Mouse (Mus musculus) thymus, postnatal 25 days (tissue): ENCODE results near the gene Arhgef38.
A peak's percentile ranks its signal among the peaks of the same experiment; 100 is the strongest.

ENCODE experiments used
- DNase-seq: peaks from one replicate; pipeline ENCODE4 v3.0.0; 2022

Arhgef38 gene

DNA sequence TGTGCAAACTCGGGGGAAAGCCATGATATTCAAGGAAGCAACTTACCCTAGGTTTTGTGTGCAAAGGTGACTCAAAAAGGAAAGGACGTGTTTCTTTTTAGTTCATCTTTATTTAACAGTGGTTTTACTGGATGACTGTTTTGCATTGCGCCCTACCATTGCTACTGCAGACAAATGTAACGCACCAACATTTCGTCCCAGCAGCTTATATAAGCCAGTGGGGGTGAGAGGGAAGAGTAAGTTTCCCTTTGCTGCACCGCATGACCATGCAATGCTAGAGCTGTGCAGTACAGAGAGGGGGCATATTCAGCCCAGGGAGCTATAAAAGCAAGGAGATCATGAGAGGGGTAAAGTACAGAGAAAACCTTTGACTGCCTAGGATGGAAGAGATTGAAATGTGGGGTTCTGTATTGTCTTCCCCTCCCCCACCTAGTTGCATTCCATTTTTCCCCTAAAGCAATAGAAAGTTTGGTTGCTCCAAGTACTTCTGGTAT, 70.8 kb downstream of the Arhgef38 start:
- DNase-seq: no peak

DNA sequence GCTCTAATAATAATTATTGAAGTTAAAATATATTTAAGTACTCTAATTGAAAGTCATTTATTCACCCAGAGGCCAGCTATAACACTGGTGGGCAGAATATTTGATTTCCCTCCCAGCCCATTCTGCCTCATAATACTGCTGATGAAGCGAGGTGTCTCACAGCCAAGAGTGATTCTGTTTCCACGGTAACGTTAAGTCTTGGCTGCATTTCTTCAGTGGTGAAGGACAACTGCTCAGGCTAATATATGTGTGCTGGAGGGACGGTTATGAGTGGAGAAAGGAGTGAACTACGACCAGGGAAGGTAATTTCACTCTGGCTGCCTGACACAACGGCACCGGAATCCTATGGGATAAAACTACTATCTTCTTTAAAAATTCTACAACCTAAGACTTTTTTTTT, 71.6 kb downstream of the Arhgef38 start:
- DNase-seq: no peak

DNA sequence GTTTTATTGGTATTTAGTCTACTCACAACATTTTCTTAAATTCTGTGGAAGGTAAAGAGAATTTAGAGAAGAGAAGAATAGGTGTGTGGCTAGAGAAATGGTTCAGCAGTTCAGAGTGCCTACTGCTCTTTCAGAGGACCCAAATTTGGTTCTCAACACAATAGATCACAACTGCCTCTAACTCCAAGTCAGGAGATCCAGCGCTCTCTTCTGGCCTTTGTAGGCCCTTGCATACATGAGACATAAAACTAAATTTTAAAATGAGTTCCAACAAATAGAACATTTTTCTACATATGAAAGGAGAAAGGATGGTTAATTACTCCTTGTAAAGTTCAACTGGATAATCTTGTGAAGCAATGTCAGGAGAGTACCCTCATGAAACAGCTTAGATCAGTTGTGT, 73.3 kb downstream of the Arhgef38 start:
- no peak for DNase-seq

DNA sequence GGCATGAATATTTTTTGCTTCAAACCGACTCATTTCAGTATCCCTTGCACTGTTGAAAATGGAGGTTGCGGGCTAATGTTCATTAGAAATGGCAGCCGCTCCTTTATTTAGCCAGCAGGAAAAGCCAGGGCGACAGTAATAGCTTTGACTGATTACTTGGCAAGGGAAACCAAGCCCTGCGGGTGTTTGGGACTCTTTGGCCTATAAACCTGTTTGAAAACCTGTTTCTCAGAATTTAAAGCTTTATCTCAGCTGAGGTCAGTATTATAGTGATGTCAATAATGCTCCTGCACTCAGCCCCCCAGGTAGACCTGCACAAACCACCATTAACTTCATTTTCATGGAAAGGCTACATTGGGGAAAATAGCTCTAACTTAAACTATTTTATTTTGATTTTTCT, 76.5 kb downstream of the Arhgef38 start:
- DNase-seq: no peak

DNA sequence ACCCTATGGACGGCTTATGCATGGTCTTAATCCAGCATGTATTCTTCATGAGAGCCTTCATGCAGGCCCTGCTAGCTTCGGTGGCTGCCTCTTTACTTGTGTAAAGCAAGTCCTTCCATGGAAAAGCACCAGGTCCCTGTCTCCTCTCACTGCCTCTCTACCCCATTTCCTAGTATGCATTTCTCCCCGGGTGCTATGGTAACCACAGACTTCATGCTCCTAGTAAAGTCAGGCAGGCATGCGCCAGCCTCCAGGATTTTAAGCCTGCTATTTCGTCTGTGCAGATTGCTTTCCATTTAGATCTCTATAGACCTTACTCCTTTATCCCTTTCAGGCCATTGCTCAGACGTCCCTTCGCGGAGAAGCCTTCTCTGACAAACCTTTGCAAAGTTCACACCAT, 80.1 kb downstream of the Arhgef38 start:
- no peak for DNase-seq

DNA sequence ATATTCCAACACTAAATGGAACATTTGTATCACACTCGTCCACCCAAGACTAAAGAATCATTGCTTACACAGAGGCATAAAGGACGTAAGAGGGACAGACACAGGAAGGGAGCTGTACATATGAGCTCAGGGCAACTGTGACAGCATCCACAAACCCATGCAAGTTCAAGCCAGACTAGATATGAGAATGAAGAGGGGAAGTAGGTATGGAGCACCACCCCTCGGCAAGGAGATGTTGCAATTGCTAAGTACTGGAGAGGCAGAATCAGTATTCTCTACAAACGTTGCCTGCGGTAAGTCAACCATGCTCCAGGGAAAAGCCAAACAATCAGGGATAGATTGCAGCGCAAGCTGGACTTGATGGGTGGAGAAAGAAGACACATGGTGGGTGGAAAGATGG, 81.1 kb downstream of the Arhgef38 start:
- no peak for DNase-seq

DNA sequence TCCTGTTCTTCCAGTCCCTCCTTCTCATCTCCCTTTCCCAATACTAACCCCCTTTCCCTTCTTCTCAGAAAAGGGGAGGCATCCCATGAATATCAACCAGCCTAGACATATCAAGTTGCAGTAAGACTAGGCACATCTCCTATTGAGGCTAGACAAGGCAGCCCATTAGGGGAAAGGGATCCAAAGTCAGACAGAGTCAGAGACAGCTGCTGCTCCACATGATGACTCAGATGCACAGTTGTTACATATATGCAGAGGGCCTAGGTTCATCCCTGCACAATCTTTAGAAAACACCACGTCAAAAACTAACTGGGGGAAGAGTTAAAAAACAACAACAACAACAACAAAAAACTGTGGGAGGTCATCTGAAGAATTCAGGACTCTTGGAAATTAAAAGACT, 81.9 kb downstream of the Arhgef38 start:
- no peak for DNase-seq

DNA sequence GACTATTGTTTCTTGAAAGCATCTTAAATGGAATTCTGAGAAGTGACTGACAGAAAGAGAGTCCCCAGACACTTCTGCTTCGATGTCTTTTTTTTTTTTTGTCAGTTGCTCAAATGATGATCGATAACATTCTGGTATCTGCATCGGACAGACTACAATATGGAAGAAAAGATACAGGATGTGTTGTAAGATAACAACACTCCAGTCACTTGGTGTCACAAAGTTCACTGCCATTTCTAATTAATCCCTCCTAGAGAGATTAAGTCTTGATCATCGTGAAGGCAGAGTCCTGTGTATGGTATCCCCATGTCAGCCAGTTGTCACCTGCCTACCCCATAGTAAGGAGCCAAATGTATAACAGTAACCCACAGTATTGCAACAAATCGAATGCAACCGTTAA, 83.1 kb downstream of the Arhgef38 start:
- no peak for DNase-seq

DNA sequence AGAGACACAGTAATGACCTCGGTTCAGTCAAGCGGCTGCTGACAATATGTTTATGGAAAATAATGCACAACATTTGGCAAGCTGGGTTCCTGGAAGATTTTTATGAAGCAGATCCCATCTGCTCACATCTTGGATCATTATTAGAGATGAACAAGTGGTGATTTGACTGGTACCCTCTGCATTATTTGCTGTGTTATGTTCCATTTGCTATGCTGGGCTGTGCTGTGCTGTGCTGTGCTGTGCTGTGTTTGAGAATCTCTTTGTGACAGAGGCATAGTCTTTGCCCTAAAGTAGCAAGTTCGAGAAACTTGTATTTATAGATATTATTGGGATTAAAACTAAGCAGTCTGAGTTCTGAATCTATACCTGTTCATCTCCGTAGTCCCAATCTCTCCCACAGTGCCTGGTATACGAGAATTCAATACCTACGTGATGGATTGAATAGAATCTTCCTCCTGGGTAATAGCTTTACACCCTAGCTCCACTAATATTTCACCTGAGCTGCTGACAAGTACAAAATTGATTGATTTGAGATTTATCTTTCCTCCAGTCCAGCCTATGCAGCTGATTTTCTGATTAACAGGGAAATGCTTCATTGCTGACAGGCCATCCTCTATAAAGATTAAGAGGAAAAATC, 90.1 kb downstream of the Arhgef38 start:
- DNase-seq: no peak

DNA sequence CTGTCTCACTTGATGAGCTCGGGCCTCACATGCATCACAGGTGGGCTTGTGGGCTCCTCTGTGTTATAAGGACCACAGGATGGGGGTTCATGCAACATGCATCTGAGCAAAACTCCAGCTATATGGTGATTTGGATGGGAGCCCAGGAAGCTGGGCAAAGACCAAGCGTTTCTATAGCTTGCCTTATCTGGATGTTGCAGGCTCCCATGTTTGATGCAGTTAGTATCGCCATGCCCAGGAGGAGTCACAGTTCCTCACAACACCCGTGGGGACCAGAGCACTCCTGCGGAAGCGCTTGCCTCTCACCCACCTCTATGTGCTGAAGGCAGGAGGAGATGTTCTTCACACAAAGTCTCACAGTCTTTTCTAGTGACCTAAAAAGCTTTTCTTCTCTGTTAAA, 92.9 kb downstream of the Arhgef38 start:
- no peak for DNase-seq

DNA sequence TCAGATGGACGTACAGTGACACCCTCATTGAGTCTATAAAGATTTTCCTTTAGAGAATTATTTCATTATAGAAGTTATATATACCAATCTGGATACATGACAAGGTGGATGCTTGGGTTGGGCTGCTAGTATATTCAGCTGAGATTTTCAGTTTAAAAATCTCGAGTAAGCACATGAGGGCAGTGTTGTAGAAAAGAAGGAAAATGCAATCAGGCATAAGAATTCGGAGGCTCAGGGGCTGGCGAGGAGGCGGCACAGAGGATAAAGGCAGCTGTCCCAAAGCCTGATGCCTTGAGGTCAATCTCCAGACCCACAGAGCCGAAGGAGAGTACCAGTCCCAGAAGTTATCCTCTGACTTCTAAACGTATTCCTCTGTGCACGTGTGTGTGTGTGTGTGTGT, 102.1 kb downstream of the Arhgef38 start:
- DNase-seq: no peak

DNA sequence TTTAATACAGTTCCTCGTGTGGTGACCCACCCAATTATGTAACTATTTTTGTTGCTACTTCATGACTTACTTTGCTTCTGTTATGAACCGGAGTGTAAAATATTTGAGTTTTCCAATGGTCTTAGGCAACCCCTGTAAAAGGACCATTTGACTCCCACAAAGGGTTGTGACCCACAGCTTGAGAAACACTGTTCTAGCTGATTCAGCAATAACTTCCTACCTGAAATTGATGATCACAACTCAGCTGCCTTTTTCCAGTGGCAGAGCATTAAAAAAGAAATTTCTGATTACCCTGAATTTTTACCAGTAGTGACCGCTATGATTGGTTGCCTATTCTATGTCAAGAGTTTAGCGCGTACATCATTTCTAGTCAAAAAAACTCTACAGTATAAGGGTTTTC, 103.4 kb downstream of the Arhgef38 start:
- no peak for DNase-seq

DNA sequence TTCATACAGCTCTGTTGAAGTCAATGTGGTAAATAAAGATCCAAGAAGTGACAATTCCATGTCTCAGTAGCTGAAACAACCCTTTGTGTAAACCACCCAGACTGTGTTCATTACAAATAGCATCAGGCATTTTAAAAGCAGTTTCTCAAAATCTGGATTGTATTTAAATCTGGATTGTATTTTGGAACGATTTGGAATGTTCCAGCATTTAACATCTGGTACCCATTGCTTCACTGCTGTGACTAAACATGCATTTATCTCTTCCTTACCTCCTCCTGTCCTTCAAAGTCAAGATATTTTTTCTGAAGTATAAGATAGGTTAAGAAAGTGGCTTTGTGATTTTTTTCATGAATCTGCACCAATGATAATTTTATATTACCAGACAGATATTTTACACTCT, 121.5 kb downstream of the Arhgef38 start:
- DNase-seq: no peak

DNA sequence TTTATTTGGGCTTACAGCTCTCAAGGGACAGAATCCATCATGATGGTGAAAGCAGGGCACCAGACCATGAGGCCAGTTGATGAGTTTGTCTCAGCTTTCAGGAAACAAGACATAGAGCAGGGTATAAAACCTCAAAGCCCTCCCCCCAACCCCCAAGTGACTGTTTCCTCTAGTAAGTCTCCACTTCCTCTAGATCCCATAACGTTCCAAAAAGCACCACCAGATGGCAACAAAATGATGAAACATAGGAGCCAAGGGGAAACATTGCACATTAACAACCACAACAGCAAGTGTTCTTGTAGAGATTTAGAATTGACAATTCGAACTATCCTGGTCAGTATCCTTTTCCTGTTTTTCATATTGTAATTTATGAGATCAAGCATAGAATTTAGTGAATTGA, 123.0 kb downstream of the Arhgef38 start:
- no peak for DNase-seq

DNA sequence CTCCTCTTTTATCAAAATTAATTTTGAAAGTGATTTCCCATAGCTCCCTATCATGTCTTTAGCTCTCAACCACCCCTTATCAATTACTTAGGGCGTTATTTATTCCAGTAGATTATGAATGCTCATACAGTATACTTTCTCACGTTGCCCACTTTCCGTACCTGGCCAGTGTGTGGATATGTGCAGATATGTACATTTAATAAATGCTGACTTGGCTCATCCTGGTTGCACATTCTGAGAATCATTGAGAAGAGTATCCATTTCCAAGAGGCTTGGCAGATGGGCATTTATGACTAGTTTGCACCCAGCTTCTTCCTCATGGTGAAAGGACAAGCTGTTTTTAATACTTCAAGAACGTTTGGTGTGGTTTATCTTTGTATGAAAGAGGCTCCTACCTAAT, 124.9 kb downstream of the Arhgef38 start:
- DNase-seq: no peak

DNA sequence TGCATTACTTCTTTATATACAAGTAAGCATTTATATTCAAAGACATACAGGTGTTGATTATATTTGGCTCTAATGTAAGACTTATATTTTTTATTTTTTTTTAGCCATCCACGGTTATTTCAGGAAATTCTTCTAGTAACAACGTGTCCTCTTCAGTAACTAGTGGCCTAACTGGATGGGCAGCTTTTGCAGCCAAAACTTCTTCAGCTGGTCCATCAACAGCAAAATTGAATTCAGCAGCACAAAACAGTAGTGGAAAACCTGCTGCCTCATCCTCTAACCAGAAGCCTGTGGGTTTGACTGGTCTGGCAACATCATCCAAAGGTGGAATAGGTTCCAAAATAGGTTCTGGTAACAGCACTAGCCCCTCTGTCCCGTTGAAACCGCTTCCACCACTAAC, 126.0 kb downstream of the Arhgef38 start:
- no peak for DNase-seq

DNA sequence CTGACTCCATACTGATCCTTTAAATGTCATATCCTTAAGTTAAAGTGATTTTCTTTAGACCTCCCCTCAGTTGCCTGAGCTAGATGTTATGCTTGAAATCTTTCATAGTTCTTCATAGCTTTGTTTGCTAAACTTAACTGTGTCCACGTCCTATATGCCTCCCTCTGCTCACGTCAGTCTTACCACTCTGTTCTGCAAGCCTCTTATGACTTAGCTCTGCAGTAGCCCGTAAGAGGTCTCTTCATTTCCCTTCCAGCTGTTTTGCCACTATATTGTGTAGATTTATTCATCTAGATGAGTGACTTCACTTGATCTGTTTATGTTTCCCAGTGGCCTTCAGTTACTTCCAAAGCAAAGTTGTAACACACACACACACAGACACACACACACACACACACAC, 130.3 kb downstream of the Arhgef38 start:
- no peak for DNase-seq

DNA sequence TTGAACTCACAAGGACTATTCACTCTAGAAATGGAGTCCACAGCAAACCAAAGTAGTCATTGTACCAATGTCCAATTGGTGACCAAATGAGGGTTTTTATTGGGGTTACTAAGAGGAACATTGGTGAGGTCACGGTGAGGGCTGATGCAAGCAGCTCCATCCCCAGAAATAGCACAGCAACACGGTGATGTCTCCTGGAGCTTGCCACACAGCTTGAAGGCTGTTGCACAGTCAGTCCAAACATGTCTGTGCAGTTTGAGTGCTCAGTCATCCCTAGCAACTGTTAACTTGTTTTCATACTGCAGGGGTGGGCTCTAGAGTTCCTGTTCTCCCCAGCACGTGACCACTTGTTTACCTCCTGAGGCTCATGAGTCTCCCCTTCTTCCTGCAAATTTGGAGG, 131.0 kb downstream of the Arhgef38 start:
- no peak for DNase-seq

DNA sequence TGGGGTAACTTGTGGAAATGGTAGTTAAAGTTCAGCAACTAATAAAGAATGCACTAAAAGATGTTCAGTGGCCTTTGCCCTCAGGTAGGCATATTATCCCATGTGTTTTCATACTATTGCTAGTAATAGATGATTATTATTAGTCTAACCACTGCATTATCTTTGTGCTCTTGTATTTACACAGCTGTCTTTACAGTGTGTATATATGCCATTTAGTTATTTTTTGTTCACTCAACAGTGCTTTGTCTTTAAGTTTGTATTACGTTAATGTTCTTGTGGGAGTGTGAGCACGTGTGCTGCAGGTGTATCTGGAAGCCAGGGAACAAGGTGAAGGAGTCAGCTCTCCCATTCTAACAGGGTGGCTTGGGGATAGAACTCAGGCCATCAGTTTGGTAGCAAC, 135.8 kb downstream of the Arhgef38 start:
- DNase-seq: no peak

DNA sequence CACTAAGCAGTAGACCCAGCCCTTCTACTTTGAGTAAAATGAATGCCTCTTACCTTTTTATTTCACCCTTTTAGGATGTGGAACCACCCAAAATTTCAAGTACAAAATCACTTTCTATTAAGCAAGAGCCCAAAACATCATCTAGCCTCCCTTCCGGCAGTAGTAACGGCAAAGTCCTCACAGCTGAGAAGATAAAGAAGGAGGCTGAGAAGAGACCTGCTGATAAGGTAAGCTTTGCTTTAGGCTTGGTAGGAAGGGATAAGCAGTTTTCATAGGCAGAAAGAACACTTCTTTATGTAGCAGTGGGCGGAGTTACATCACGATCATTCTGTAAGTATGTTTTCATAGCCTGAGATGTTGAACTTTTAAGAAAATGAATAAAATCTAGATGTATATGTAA, 136.4 kb downstream of the Arhgef38 start:
- no peak for DNase-seq

DNA sequence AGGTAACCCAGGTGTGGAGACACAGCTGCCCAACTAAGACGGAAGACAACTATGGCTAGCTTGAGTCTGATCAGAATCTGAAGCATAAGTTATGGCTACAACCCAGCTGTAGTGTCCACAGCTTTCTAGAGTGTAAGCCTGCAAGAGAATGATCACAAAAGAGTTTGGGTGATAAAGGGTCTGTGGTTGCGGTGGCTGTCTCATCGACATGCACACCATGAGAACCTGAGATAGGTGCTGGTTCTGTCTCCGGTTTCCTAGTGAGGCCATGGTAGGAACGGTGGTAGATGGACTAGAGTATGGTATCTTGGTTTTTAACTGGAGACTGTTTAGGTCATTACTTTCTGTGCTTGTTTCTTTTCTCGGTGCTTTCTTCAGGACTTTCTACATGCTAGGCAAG, 136.8 kb downstream of the Arhgef38 start:
- no peak for DNase-seq

DNA sequence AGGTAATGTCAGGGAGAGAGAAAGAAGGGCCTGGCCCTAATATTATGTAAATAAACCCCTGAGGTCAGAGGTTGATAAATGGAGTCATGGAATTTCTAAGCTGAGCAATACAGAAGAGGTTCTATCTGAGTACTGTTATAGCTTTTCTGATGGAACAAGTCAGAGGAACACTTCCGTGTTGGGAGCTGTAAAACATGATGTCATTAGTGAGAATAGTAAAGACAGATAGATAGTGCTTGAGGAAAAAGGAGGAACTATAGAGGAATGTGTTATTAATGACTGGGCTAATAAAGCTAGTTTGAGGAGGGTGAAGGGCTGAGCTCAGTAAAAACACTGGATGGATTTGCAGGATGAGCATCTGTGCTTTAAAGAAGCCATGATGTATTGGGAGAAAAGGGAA, 140.4 kb downstream of the Arhgef38 start:
- DNase-seq: no peak

DNA sequence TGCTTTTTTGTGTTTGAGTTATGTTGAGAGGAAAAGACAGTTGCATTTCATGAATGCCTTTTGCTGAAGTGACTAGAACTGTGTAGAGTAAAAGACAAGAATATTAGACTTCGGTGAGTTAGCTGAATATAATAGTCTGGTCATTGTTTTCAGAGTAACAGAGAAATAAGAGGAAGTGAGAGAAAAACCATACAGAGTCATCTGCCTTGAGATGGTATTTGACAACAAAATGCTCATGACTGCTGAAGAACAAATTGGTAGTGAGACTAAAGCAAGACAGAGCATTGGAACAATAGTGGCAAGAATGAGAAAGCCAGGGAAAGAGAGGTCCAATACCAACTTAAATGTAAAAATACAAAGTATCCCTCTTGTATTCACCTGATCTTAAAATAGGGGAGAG, 141.8 kb downstream of the Arhgef38 start:
- no peak for DNase-seq

DNA sequence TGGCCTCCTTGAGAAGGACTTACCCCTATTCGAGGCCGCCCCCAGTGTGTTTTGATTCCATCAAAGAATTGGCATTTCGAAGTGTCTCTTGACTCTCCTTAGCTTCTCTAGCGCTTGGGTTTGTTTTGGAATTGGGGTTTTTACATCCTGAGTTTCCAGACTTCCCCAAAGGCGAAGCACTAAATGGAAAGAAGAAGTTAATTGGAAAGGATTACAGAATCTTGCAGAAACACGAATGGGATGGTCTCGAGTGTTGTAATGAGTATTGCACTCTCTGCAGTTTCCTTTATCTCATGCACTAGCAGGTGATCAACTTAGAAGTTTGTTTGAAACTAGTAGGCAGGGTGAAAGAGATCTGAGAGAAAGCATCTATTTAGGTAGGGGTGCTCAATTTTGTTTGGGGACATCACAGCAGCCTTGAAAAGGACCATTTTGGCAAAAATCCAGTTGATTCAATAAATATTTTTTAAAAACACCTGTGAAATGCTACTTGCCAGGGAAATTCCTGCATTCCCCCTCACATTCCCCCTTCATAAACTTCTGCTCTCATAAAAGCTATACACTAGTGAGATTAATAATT, 142.4 kb downstream of the Arhgef38 start:
- DNase-seq: no peak

DNA sequence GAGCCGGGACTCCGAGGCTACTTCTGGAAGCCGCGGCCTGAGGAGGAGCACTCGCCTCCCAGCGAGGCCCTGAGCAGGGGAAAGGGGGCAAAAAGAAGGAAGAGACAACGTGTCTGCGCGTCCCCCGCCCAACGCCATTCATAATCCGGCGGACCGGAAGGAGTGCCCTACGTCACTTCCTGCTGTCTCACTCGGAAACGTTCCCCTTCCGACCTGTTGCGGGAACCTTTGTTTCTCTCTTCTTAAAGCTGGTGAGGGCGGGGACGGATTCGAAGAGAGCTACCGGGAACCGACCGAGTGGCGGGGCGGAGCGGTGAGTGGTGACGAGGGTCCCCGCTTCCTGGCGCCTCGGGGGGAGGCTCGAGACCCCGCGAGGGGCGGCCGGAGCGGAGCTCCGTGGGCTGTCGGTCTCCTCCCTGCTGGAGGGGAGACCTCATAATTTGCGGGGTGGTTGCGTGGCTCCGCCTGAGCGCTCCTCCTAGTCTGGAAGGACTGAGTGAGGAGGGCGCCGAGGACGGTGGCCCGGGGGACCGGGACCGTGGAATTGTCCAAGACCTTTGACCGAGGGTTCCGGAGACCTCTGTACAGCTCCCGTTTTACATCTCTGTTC, 143.0 kb downstream of the Arhgef38 start, which contains the start of the genes Ints12 and Gstcd:
TSS of gene Ints12 (plus strand) at position 177 of the 610 bp plus-strand sequence.
TSS of gene Gstcd (minus strand) at position 370 of the 610 bp plus-strand sequence.
- peak; percentile 93 for DNase-seq
